Mouse (Mus musculus): ENCODE data around the gene Ccl12.

- no peak for TF ChIP-seq CTCF (IDR thresholded peaks at IDR 0.05; ENCODE audit: borderline replicate concordance, insufficient read depth, low read depth, low read length)
- TF ChIP-seq POLR2A (IDR thresholded peaks at IDR 0.05; ENCODE audit: borderline replicate concordance, insufficient read depth, low read length) = no peak
These were observed 34.6 kb downstream of the Ccl12 start for GRCm38 (mm10) chr11:82136196-82136595.

Measured in cerebellum, adult 2 months (tissue).